Mouse (Mus musculus) forebrain, embryonic 11.5 days (tissue): ENCODE measurements around the gene Ccser1. TPM values are rescaled to one million over a fixed set of nuclear protein-coding genes. Genes with fewer than 3 reads are reported as not detected.

Experiments used
- ATAC-seq: fragments of 200-750 bp; cut with Nextera tagmentation; replicated peaks from 2 replicates; pipeline ENCODE4 v1.8.0; 2017; ENCODE audit warnings: moderate TSS enrichment; ENCODE audit not compliant: low FRiP score
- DNase-seq: peaks from one replicate; pipeline ENCODE4 v3.0.0-alpha.2; 2017; ENCODE audit warnings: low spot score
- H3K27ac ChIP-seq: fragments of 300-500 bp; sonication (generic); 2 replicates; pipeline ENCODE4 v1.5.1; 2014; ENCODE audit warnings: low read depth, low read length
- H3K27me3 ChIP-seq: fragments of 300-500 bp; sonication (generic); 2 replicates; pipeline ENCODE4 v1.6.1; 2014; ENCODE audit warnings: mild to moderate bottlenecking, low read length, mixed read lengths; ENCODE audit not compliant: control insufficient read depth, insufficient read depth
- H3K36me3 ChIP-seq: fragments of 300-500 bp; sonication (generic); 2 replicates; pipeline ENCODE4 v1.6.1; 2014; ENCODE audit warnings: mild to moderate bottlenecking, low read length, moderate library complexity, mixed read lengths; ENCODE audit not compliant: control insufficient read depth, insufficient read depth
- H3K4me1 ChIP-seq: fragments of 300-500 bp; sonication (generic); replicated peaks from 2 replicates; pipeline ENCODE4 v1.6.1; 2014; ENCODE audit warnings: low read length, mixed read lengths; ENCODE audit not compliant: control insufficient read depth, insufficient read depth
- H3K4me2 ChIP-seq: fragments of 300-500 bp; sonication (generic); 2 replicates; pipeline ENCODE4 v1.6.1; 2014; ENCODE audit warnings: low read depth, mild to moderate bottlenecking, low read length, moderate library complexity, mixed read lengths; ENCODE audit not compliant: severe bottlenecking
- H3K4me3 ChIP-seq: fragments of 300-500 bp; sonication (generic); 2 replicates; pipeline ENCODE4 v1.5.1; 2014; ENCODE audit warnings: low read depth, low read length
- H3K9ac ChIP-seq: fragments of 300-500 bp; sonication (generic); 2 replicates; pipeline ENCODE4 v1.6.1; 2014; ENCODE audit warnings: low read length
- H3K9me3 ChIP-seq: fragments of 300-500 bp; sonication (generic); 2 replicates; pipeline ENCODE4 v1.6.1; 2016; ENCODE audit warnings: low read length, mixed read lengths; ENCODE audit not compliant: control insufficient read depth
- WGBS: fragments of 180-500 bp; shearing (Covaris S2); extraction: QIAGEN DNeasy Blood & Tissue Kit; methylation state at CpG from one replicate; pipeline ENCODE4 v1.1.7; 2014; 5-methylcytosine and 5-hydroxymethylcytosine counted together
- polyA plus RNA-seq: library from polyadenylated mRNA; unstranded; fragments of >200 nt; fragmentation: Nextera tagmentation; extraction: Ambion mirVana; gene quantifications from 2 replicates; pipeline ENCODE4 v1.2.1, GENCODE M21; 2014

The Ccser1 gene
- polyA plus RNA-seq, 1 experiment from 2014 or later, result 15.3 TPM

- 88% methylated on average over 2 of the region's 2 CpGs for WGBS
Observed at GRCm38 (mm10) chr6:61326131-61326530, 146.0 kb downstream of the Ccser1 start.

GRCm38 (mm10) chr6:61328981-61329380 is 148.9 kb downstream of the Ccser1 start:
- ATAC-seq (peak; percentile 64), DNase-seq (no peak)
- Histone ChIP-seq H3K9ac (no peak overlapping the region), H3K4me3 (no peak overlapping the region), H3K27me3 (no peaks in the 10 kb centered on the region), H3K27ac (no peak overlapping the region), H3K9me3 (no peaks in the 10 kb centered on the region), H3K4me1 (no peaks in the 10 kb centered on the region), H3K36me3 (no peaks in the 10 kb centered on the region), H3K4me2 (no peak overlapping the region)

More at GRCm38 (mm10) chr6:61326131-61326530, 146.0 kb downstream of the Ccser1 start:
- Histone ChIP-seq H3K4me2 (no peak overlapping the region), H3K9me3 (no peaks in the 10 kb centered on the region), H3K27me3 (no peaks in the 10 kb centered on the region), H3K27ac (no peak overlapping the region), H3K36me3 (no peaks in the 10 kb centered on the region), H3K4me3 (no peak overlapping the region), H3K4me1 (no peaks in the 10 kb centered on the region), H3K9ac (no peak overlapping the region)
- DNase-seq (no peak), ATAC-seq (no peak)

- Histone ChIP-seq H3K36me3 (no peaks in the 10 kb centered on the region), H3K4me3 (no peak overlapping the region), H3K4me2 (no peak overlapping the region), H3K27me3 (no peaks in the 10 kb centered on the region), H3K4me1 (no peaks in the 10 kb centered on the region), H3K9me3 (no peaks in the 10 kb centered on the region), H3K9ac (no peak overlapping the region), H3K27ac (no peak overlapping the region)
- DNase-seq (no peak), ATAC-seq (peak; percentile 61; the same call in 1 of the 2 replicates)
- WGBS, result 63% methylated on average over 15 of the region's 15 CpGs
Observed at GRCm38 (mm10) chr6:61329593-61330540, 149.7 kb downstream of the Ccser1 start.

- Histone ChIP-seq H3K4me3 (no peak overlapping the region), H3K27me3 (no peaks in the 10 kb centered on the region), H3K4me1 (no peaks in the 10 kb centered on the region), H3K27ac (no peak overlapping the region), H3K4me2 (no peak overlapping the region), H3K9ac (no peak overlapping the region), H3K9me3 (no peaks in the 10 kb centered on the region), H3K36me3 (no peaks in the 10 kb centered on the region)
- WGBS, result 92% methylated on average over 1 of the region's 1 CpGs
- ATAC-seq (no peak), DNase-seq (no peak)
Observed at GRCm38 (mm10) chr6:61334466-61334865, 154.3 kb downstream of the Ccser1 start.

- H3K4me3 ChIP-seq, result no peak overlapping the region
- 77% methylated on average over 5 of the region's 5 CpGs for WGBS
- no peak overlapping the region for H3K4me2 ChIP-seq
- no peak overlapping the region for H3K9ac ChIP-seq
- DNase-seq (no peak), ATAC-seq (0 out of 2 replicates have a peak, but pooled peaks have one; percentile 60)
- H3K4me1 ChIP-seq, result no peaks in the 10 kb centered on the region
- no peaks in the 10 kb centered on the region for H3K36me3 ChIP-seq
- H3K27ac ChIP-seq, result no peak overlapping the region
- H3K27me3 ChIP-seq, result no peaks in the 10 kb centered on the region
- no peaks in the 10 kb centered on the region for H3K9me3 ChIP-seq
Observed at GRCm38 (mm10) chr6:61347045-61347838, 167.1 kb downstream of the Ccser1 start.

GRCm38 (mm10) chr6:61363722-61364121 is 183.6 kb downstream of the Ccser1 start:
- Histone ChIP-seq H3K27ac (no peak overlapping the region), H3K4me2 (no peak overlapping the region), H3K27me3 (no peaks in the 10 kb centered on the region), H3K9me3 (no peaks in the 10 kb centered on the region), H3K9ac (no peak overlapping the region), H3K36me3 (no peaks in the 10 kb centered on the region), H3K4me1 (no peaks in the 10 kb centered on the region), H3K4me3 (no peak overlapping the region)
- ATAC-seq, result no peak
- 84% methylated on average over 5 of the region's 5 CpGs for WGBS
- DNase-seq, result no peak

- DNase-seq, result no peak
- no peak overlapping the region for H3K4me2 ChIP-seq
- peak; percentile 64; the same call in 1 of the 2 replicates for ATAC-seq
- H3K27ac ChIP-seq, result no peak overlapping the region
- WGBS, result 28% methylated on average over 3 of the region's 3 CpGs
- H3K36me3 ChIP-seq, result no peaks in the 10 kb centered on the region
- H3K4me3 ChIP-seq, result no peak overlapping the region
- no peak overlapping the region for H3K9ac ChIP-seq
- H3K27me3 ChIP-seq, result no peaks in the 10 kb centered on the region
- H3K4me1 ChIP-seq, result no peaks in the 10 kb centered on the region
- no peaks in the 10 kb centered on the region for H3K9me3 ChIP-seq
Observed at GRCm38 (mm10) chr6:61382526-61382925, 202.4 kb downstream of the Ccser1 start.

GRCm38 (mm10) chr6:61382991-61383390 is 202.9 kb downstream of the Ccser1 start:
- H3K27ac ChIP-seq, result no peak overlapping the region
- no peak overlapping the region for H3K4me3 ChIP-seq
- 55% methylated on average over 3 of the region's 3 CpGs for WGBS
- H3K4me1 ChIP-seq, result no peaks in the 10 kb centered on the region
- H3K4me2 ChIP-seq, result no peak overlapping the region
- no peaks in the 10 kb centered on the region for H3K27me3 ChIP-seq
- ATAC-seq (no peak), DNase-seq (no peak)
- no peaks in the 10 kb centered on the region for H3K36me3 ChIP-seq
- H3K9ac ChIP-seq, result no peak overlapping the region
- no peaks in the 10 kb centered on the region for H3K9me3 ChIP-seq
